Mouse (Mus musculus): ENCODE results near the gene Sec61a1.

The Sec61a1 gene

GRCm38 (mm10) chr6:88518404-88519263 is at the start of gene Sec61a1:
Gene Sec61a1 (minus strand): TSS chr6:88518905.
- DNase-seq (ENCODE audit: low spot score), result peak; percentile 97

- no peak for DNase-seq (ENCODE audit: low spot score)
Measured at GRCm38 (mm10) chr6:88566676-88567075, 48.0 kb upstream of the Sec61a1 start.

GRCm38 (mm10) chr6:88565033-88565432 is 46.3 kb upstream of the Sec61a1 start:
- DNase-seq (ENCODE audit: low spot score), result no peak

GRCm38 (mm10) chr6:88560156-88560555 is 41.5 kb upstream of the Sec61a1 start:
- no peak for DNase-seq (ENCODE audit: low spot score)

- no peak for DNase-seq (ENCODE audit: low spot score)
Measured at GRCm38 (mm10) chr6:88559688-88560087, 41.0 kb upstream of the Sec61a1 start.

- DNase-seq (ENCODE audit: low spot score), result no peak
Measured at GRCm38 (mm10) chr6:88558076-88558475, 39.4 kb upstream of the Sec61a1 start.

- no peak for DNase-seq (ENCODE audit: low spot score)
Measured at GRCm38 (mm10) chr6:88557548-88557947, 38.8 kb upstream of the Sec61a1 start.

GRCm38 (mm10) chr6:88549916-88550315 is 31.2 kb upstream of the Sec61a1 start:
- DNase-seq (ENCODE audit: low spot score), result no peak

GRCm38 (mm10) chr6:88549137-88549814 is 30.6 kb upstream of the Sec61a1 start:
- peak; percentile 47 for DNase-seq (ENCODE audit: low spot score)

GRCm38 (mm10) chr6:88548405-88549049 is 29.8 kb upstream of the Sec61a1 start:
- DNase-seq (ENCODE audit: low spot score), result no peak

- no peak for DNase-seq (ENCODE audit: low spot score)
Measured at GRCm38 (mm10) chr6:88545397-88545790, 26.7 kb upstream of the Sec61a1 start.

GRCm38 (mm10) chr6:88544644-88545396 is 26.1 kb upstream of the Sec61a1 start:
- no peak for DNase-seq (ENCODE audit: low spot score)

GRCm38 (mm10) chr6:88544241-88544640 is 25.5 kb upstream of the Sec61a1 start:
- no peak for DNase-seq (ENCODE audit: low spot score)

- DNase-seq (ENCODE audit: low spot score), result no peak
Measured at GRCm38 (mm10) chr6:88540093-88540755, 21.5 kb upstream of the Sec61a1 start.

- DNase-seq (ENCODE audit: low spot score), result no peak
Measured at GRCm38 (mm10) chr6:88530306-88530705, 11.6 kb upstream of the Sec61a1 start.

- DNase-seq (ENCODE audit: low spot score), result no peak
Measured at GRCm38 (mm10) chr6:88524056-88524455, 5.4 kb upstream of the Sec61a1 start.

GRCm38 (mm10) chr6:88523451-88523850 is 4.7 kb upstream of the Sec61a1 start:
- DNase-seq (ENCODE audit: low spot score), result no peak

GRCm38 (mm10) chr6:88523043-88523442 is 4.3 kb upstream of the Sec61a1 start:
- no peak for DNase-seq (ENCODE audit: low spot score)

GRCm38 (mm10) chr6:88522606-88523005 is 3.9 kb upstream of the Sec61a1 start:
- DNase-seq (ENCODE audit: low spot score), result no peak

- DNase-seq (ENCODE audit: low spot score), result no peak
Measured at GRCm38 (mm10) chr6:88521821-88522220, 3.1 kb upstream of the Sec61a1 start.

- no peak for DNase-seq (ENCODE audit: low spot score)
Measured at GRCm38 (mm10) chr6:88517701-88518403, 853 bp downstream of the Sec61a1 start.
